Mouse (Mus musculus) embryonic facial prominence, embryonic 14.5 days (tissue): ENCODE results near the gene Slc39a3. TPM values are rescaled to one million over a fixed set of nuclear protein-coding genes. Genes with fewer than 3 reads are reported as not detected.
A peak's percentile ranks its signal among the peaks of the same experiment; 100 is the strongest.
"Not testable (repeated sequence)": the region's sequence is repeated elsewhere in the genome, so short reads cannot be mapped to it uniquely, and the experiment has no call there.

ENCODE experiments used
- ATAC-seq: fragments of 200-750 bp; cut with Nextera tagmentation; 2 replicates; pipeline ENCODE4 v1.8.0; 2017; ENCODE audit warnings: low read depth, moderate number of reproducible peaks, moderate TSS enrichment
- DNase-seq: peaks from one replicate; pipeline ENCODE4 v3.0.0-alpha.2; 2015; ENCODE audit warnings: low spot score
- H3K27ac ChIP-seq: fragments of 300-500 bp; sonication (generic); replicated peaks from 2 replicates; pipeline ENCODE4 v1.5.1; 2014; ENCODE audit warnings: low read depth, mild to moderate bottlenecking, low read length, moderate library complexity
- H3K27me3 ChIP-seq: fragments of 300-500 bp; sonication (generic); replicated peaks from 2 replicates; pipeline ENCODE4 v1.6.1; 2014; ENCODE audit warnings: low read length; ENCODE audit not compliant: control insufficient read depth, insufficient read depth
- H3K36me3 ChIP-seq: fragments of 300-500 bp; sonication (generic); 2 replicates; pipeline ENCODE4 v1.6.1; 2014; ENCODE audit warnings: low read length, mixed read lengths; ENCODE audit not compliant: control insufficient read depth, insufficient read depth
- H3K4me1 ChIP-seq: fragments of 300-500 bp; sonication (generic); 2 replicates; pipeline ENCODE4 v1.6.1; 2014; ENCODE audit warnings: antibody characterized with exemption, low read length; ENCODE audit not compliant: control insufficient read depth, insufficient read depth
- H3K4me2 ChIP-seq: fragments of 300-500 bp; sonication (generic); 2 replicates; pipeline ENCODE4 v1.6.1; 2014; ENCODE audit warnings: low read depth, mild to moderate bottlenecking, low read length, moderate library complexity, mixed read lengths
- H3K4me3 ChIP-seq: fragments of 300-500 bp; sonication (generic); 2 replicates; pipeline ENCODE4 v1.5.1; 2014; ENCODE audit warnings: low read depth, mild to moderate bottlenecking, low read length
- H3K9ac ChIP-seq: fragments of 300-500 bp; sonication (generic); 2 replicates; pipeline ENCODE4 v1.6.1; 2014; ENCODE audit warnings: low read depth, mild to moderate bottlenecking, low read length, moderate library complexity, mixed read lengths
- H3K9me3 ChIP-seq: fragments of 300-500 bp; sonication (generic); 2 replicates; pipeline ENCODE4 v1.6.1; 2016; ENCODE audit warnings: low read length; ENCODE audit not compliant: control insufficient read depth
- WGBS: fragments of 180-500 bp; shearing (Covaris S2); extraction: QIAGEN DNeasy Blood & Tissue Kit; methylation state at CpG from one replicate; pipeline ENCODE4 v1.1.7; 2014; 5-methylcytosine and 5-hydroxymethylcytosine counted together
- polyA plus RNA-seq: library from polyadenylated mRNA; unstranded; fragments of >200 nt; fragmentation: Nextera tagmentation; extraction: Ambion mirVana; gene quantifications from 2 replicates; pipeline ENCODE4 v1.2.1, GENCODE M21; 2014

The Slc39a3 gene
- polyA plus RNA-seq, 1 experiment from 2014 or later, result 11.9 TPM

DNA sequence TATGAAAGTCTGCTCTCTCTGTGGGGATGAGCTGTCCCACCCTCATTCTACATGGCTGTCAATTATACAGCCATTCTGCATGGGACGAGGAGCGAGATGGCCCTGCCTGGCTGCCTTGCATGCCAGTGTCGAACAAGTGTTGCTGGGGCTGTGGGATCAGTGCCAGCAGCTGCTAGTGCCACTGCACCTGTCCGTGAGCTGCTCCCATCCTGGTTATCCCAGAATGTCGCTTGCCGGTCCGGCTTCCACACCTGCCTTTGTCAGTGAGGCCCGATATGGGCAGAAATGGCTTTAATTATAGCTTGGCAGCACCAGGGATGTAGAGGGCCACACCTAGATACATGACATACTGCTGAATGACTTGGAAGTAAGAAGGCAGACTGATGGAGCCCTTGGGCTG lies 35.1 kb upstream of the Slc39a3 start:
- no peak for ATAC-seq
- Histone ChIP-seq H3K27ac (no peak overlapping the region), H3K4me1 (peaks cover 9% of the 10 kb centered on the region), H3K9me3 (no peaks in the 10 kb centered on the region), H3K4me2 (no peak overlapping the region), H3K9ac (no peak overlapping the region), H3K36me3 (peaks cover 42% of the 10 kb centered on the region), H3K4me3 (no peak overlapping the region), H3K27me3 (no peaks in the 10 kb centered on the region)
- peak; percentile 51 for DNase-seq
- 90% methylated on average over 8 of the region's 8 CpGs for WGBS

GRCm38 (mm10) chr10:81069836-81070235 lies 32.6 kb upstream of the Slc39a3 start, which contains the start of gene Thop1:
Gene Thop1 (plus strand): TSS chr10:81070035.
- Histone ChIP-seq H3K27ac (peak within 1 kb of the TSS; percentile 57; the same call in 1 of the 2 replicates), H3K4me1 (peaks cover 9% of the 10 kb centered on the region), H3K36me3 (peaks cover 20% of the 10 kb centered on the region), H3K4me3 (peak within 1 kb of the TSS; percentile 79), H3K4me2 (peak within 1 kb of the TSS; percentile 64), H3K27me3 (no peaks in the 10 kb centered on the region), H3K9ac (peak within 1 kb of the TSS; percentile 84), H3K9me3 (no peaks in the 10 kb centered on the region)
- DNase-seq, result peak; percentile 100
- 0% methylated on average over 27 of the region's 35 CpGs for WGBS
- peak; percentile 96 for ATAC-seq

- H3K9ac ChIP-seq, result no peak overlapping the region
- no peak for ATAC-seq
- 75% methylated on average over 5 of the region's 5 CpGs for WGBS
Observed at GRCm38 (mm10) chr10:81068706-81069105, 31.5 kb upstream of the Slc39a3 start.

DNA sequence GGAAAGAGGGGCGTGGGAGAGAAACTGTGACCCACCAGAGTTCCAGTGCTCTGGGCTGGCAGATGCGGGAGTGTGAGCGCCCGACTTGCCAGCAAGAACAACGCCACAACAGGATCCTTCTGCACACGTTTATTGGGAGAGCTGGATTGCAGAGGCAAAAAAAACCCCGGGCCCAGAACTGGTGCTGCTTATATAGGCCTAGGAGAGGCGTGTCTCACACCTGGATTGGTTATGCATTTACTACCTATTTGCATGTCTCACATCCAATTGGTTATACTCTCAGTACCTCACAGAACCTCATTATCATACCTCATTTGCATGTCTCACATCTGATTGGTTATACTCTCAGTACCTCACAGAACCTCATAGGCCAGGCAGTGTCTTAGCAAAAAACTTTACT lies 27.3 kb upstream of the Slc39a3 start:
- not testable (repeated sequence) for H3K4me1 ChIP-seq, H3K9ac ChIP-seq, H3K27me3 ChIP-seq, DNase-seq, H3K4me3 ChIP-seq, H3K27ac ChIP-seq, H3K9me3 ChIP-seq, H3K4me2 ChIP-seq, H3K36me3 ChIP-seq, ATAC-seq
- WGBS, result 81% methylated on average over 8 of the region's 8 CpGs

More at GRCm38 (mm10) chr10:81068706-81069105, 31.5 kb upstream of the Slc39a3 start:
- no peaks in the 10 kb centered on the region for H3K9me3 ChIP-seq
- peaks cover 9% of the 10 kb centered on the region for H3K4me1 ChIP-seq
- peaks cover 9% of the 10 kb centered on the region for H3K36me3 ChIP-seq
- no peak overlapping the region for H3K4me2 ChIP-seq
- H3K4me3 ChIP-seq, result no peak overlapping the region
- no peak for DNase-seq
- no peaks in the 10 kb centered on the region for H3K27me3 ChIP-seq
- no peak overlapping the region for H3K27ac ChIP-seq

DNA sequence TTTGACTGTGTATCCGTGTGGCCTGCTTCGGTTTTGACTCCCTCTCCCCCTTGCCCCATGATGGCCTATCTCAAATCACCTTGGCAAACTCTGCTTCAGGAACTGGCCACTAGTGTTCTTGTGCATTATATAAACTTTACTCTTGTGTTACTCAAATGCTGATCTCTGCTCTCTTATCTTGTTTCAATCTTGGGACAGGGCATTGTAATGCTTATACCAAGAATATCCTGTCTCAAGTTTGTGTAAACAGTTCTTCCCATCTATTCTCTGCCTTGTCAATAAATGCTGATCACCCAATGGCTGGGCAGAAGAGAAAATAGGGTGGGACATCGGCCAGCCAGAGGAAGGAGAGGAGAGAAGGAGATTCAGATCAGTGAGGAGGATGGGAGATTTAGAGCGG lies 25.5 kb upstream of the Slc39a3 start:
- Histone ChIP-seq H3K27me3 (no peaks in the 10 kb centered on the region), H3K9me3 (no peaks in the 10 kb centered on the region), H3K4me2 (no peak overlapping the region), H3K27ac (no peak overlapping the region), H3K4me3 (no peak overlapping the region), H3K9ac (no peak overlapping the region), H3K4me1 (peaks cover 14% of the 10 kb centered on the region; the same call in 1 of the 2 replicates), H3K36me3 (no peaks in the 10 kb centered on the region)
- no peak for DNase-seq
- WGBS, result 57% methylated on average over 4 of the region's 4 CpGs
- no peak for ATAC-seq

DNA sequence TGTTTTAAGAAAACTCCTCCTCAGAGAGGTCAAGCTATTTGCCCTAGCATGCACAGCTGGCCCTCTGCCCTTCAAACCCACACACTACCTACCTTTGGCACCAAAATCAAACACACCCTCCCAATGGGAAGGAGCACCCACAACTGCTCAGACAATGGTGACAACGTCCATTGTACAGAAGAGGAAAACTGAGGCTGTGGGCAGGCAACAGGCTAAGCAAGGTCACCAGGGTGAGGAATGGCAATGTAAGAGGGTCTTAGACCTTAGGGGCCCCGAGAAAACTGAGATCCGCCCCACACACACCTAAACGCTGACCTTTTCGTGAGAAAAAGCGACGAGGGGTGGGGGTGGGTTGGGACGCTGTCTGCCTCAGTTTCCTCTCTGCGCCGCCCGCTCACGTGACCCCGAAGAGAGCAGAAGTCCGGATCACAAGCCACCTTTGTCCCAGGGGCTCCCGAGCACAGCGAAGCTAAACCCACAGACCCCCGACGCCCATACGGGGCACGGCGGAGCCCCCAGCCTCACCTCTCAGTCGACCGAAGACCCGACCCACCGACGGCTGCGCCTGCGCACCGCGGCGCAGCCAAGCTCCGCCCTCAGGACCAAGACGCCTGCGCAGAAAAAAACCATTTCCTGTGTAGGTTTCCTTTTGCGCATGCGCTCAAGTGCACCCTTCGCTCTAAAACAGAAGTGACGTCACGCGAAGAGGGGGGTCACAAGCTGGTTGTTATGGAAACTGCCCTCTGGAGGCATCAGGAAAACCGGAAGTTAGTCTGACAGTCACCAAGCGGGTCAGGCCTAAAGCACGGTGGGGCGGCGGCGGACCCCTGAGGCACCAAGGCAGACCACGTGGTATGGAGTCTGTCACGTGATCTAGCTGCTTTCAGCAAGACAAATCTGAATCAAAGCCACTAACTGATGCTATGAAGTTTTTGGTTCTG lies 22.6 kb upstream of the Slc39a3 start, which contains the start of gene Sgta:
Gene Sgta, minus strand, starts transcription at position 579 of the 941 bp plus-strand sequence.
- under 1% methylated on average over 42 of the region's 48 CpGs for WGBS
- ATAC-seq, result peak; percentile 96

GRCm38 (mm10) chr10:81058896-81059295 lies 21.7 kb upstream of the Slc39a3 start:
- no peak overlapping the region for H3K27ac ChIP-seq
- no peaks in the 10 kb centered on the region for H3K36me3 ChIP-seq
- H3K9ac ChIP-seq, result peak overlapping the region; percentile 92; the same call in 1 of the 2 replicates
- DNase-seq (no peak), ATAC-seq (no peak)
- peak overlapping the region; percentile 94 for H3K4me2 ChIP-seq
- 86% methylated on average over 6 of the region's 6 CpGs for WGBS
- peaks cover 14% of the 10 kb centered on the region; the same call in 1 of the 2 replicates for H3K4me1 ChIP-seq
- H3K27me3 ChIP-seq, result no peaks in the 10 kb centered on the region
- peak overlapping the region; percentile 86 for H3K4me3 ChIP-seq
- no peaks in the 10 kb centered on the region for H3K9me3 ChIP-seq

More for the DNA sequence above, 22.6 kb upstream of the Slc39a3 start, which contains the start of gene Sgta:
- H3K27ac ChIP-seq, result no peak within 1 kb of the TSS; the same call in 1 of the 2 replicates
- peaks cover 14% of the 10 kb centered on the region; the same call in 1 of the 2 replicates for H3K4me1 ChIP-seq
- peak within 1 kb of the TSS; percentile 94 for H3K4me2 ChIP-seq
- H3K27me3 ChIP-seq, result no peaks in the 10 kb centered on the region
- H3K9ac ChIP-seq, result peak within 1 kb of the TSS; percentile 92
- peak within 1 kb of the TSS; percentile 86 for H3K4me3 ChIP-seq
- H3K9me3 ChIP-seq, result no peaks in the 10 kb centered on the region
- H3K36me3 ChIP-seq, result no peaks in the 10 kb centered on the region
- DNase-seq, result peak; percentile 100

- H3K9ac ChIP-seq, result peak overlapping the region; percentile 14; the same call in 1 of the 2 replicates
- H3K4me2 ChIP-seq, result no peak overlapping the region
Observed at GRCm38 (mm10) chr10:81057406-81058130, 20.3 kb upstream of the Slc39a3 start.

More at GRCm38 (mm10) chr10:81057406-81058130, 20.3 kb upstream of the Slc39a3 start:
- H3K9me3 ChIP-seq, result no peaks in the 10 kb centered on the region
- 90% methylated on average over 23 of the region's 23 CpGs for WGBS
- ATAC-seq, result no peak
- H3K27ac ChIP-seq, result no peak overlapping the region
- 0 out of 2 replicates have a peak, but pooled peaks cover 3% of the 10 kb centered on the region for H3K36me3 ChIP-seq
- H3K4me3 ChIP-seq, result no peak overlapping the region
- H3K4me1 ChIP-seq, result peaks cover 14% of the 10 kb centered on the region; the same call in 1 of the 2 replicates
- no peaks in the 10 kb centered on the region for H3K27me3 ChIP-seq
- no peak for DNase-seq
